Comparison of ENCODE assay signal across 8 mouse cellular contexts in genomic region chr2:165367868-165368439, GRCm38 (mm10). TPM values are rescaled to one million over a fixed set of nuclear protein-coding genes. Genes with fewer than 3 reads are reported as not detected.
DNase-seq lines count a peak whose midpoint lies in the region; ATAC-seq and TF ChIP-seq lines count a peak whose summit lies in the region.

No protein-coding gene starts in this region.

- H3K9ac ChIP-seq in kidney, embryonic 16.5 days (replicated peaks; ENCODE audit: low read length), result peak overlapping the region; percentile 42; the same call in 1 of the 2 replicates

- H3K27me3 ChIP-seq in kidney, embryonic 16.5 days (ENCODE audit: insufficient read depth, low read length), result no peaks in the 10 kb centered on the region
- H3K27me3 ChIP-seq in kidney, adult 2 months (replicated peaks; ENCODE audit: control insufficient read depth, insufficient read depth, low read length), result 0 out of 2 replicates have a peak, but pooled peaks cover 2% of the 10 kb centered on the region
- peaks cover 53% of the 10 kb centered on the region for H3K27me3 ChIP-seq in embryonic facial prominence, embryonic 10.5 days (replicated peaks; ENCODE audit: low read depth, poor library complexity, severe bottlenecking)
- peaks cover 33% of the 10 kb centered on the region for H3K27me3 ChIP-seq in midbrain, embryonic 10.5 days (ENCODE audit: low read depth, poor library complexity, severe bottlenecking)

- H3K4me1 ChIP-seq in kidney, embryonic 16.5 days (ENCODE audit: insufficient read depth, low read length), result peaks cover 19% of the 10 kb centered on the region
- H3K4me1 ChIP-seq in kidney, adult 2 months (ENCODE audit: control insufficient read depth, insufficient read depth, low read length), result no peaks in the 10 kb centered on the region
- peaks cover 36% of the 10 kb centered on the region for H3K4me1 ChIP-seq in embryonic facial prominence, embryonic 10.5 days
- peaks cover 50% of the 10 kb centered on the region for H3K4me1 ChIP-seq in midbrain, embryonic 10.5 days

- 2% methylated on average over 13 of the region's 13 CpGs for WGBS in kidney, embryonic 16.5 days
- WGBS in kidney, adult 2 months, result 3% methylated on average over 13 of the region's 13 CpGs
- 2% methylated on average over 13 of the region's 13 CpGs for WGBS in embryonic facial prominence, embryonic 10.5 days
- 1% methylated on average over 13 of the region's 13 CpGs for WGBS in midbrain, embryonic 10.5 days

- H3K27ac ChIP-seq in kidney, embryonic 16.5 days (ENCODE audit: low read length), result peak overlapping the region; percentile 59
- H3K27ac ChIP-seq in kidney, adult 2 months (ENCODE audit: insufficient read depth, low read depth, low read length), result no peak overlapping the region
- H3K27ac ChIP-seq in embryonic facial prominence, embryonic 10.5 days (replicated peaks), result peak overlapping the region; percentile 86
- H3K27ac ChIP-seq in midbrain, embryonic 10.5 days (replicated peaks), result peak overlapping the region; percentile 95

- no peak for TF ChIP-seq CTCF in kidney, adult 2 months (conservative IDR thresholded peaks at IDR 0.05; ENCODE audit: insufficient read depth, insufficient read length, low read depth, low read length)

- H3K36me3 ChIP-seq in kidney, embryonic 16.5 days (ENCODE audit: insufficient read depth, low read length), result no peaks in the 10 kb centered on the region
- no peaks in the 10 kb centered on the region for H3K36me3 ChIP-seq in kidney, adult 2 months (ENCODE audit: control insufficient read depth, insufficient read depth, low read length)
- no peaks in the 10 kb centered on the region for H3K36me3 ChIP-seq in embryonic facial prominence, embryonic 10.5 days (replicated peaks)
- no peaks in the 10 kb centered on the region for H3K36me3 ChIP-seq in midbrain, embryonic 10.5 days

- H3K4me3 ChIP-seq in kidney, embryonic 16.5 days (ENCODE audit: low read length), result peak overlapping the region; percentile 40
- no peak overlapping the region for H3K4me3 ChIP-seq in kidney, adult 2 months (ENCODE audit: insufficient read depth, low read depth, low read length)
- peak overlapping the region; percentile 63 for H3K4me3 ChIP-seq in embryonic facial prominence, embryonic 10.5 days
- peak overlapping the region; percentile 67 for H3K4me3 ChIP-seq in midbrain, embryonic 10.5 days

- DNase-seq in kidney, adult 2 months, result no peak
- peak; percentile 59 for DNase-seq in embryonic facial prominence, embryonic 10.5 days (ENCODE audit: low spot score)
- DNase-seq in induced T-regulatory cell, adult 2 months (ENCODE audit: low read depth), result peak; percentile 37
- peak; percentile 59 for DNase-seq in midbrain, embryonic 10.5 days (ENCODE audit: low spot score)
- no peak for DNase-seq in cerebellum, adult 9-10 months
- no peak for DNase-seq in cerebellum, postnatal 14 days

- no peaks in the 10 kb centered on the region for H3K9me3 ChIP-seq in kidney, embryonic 16.5 days (ENCODE audit: low read length)
- H3K9me3 ChIP-seq in embryonic facial prominence, embryonic 10.5 days, result no peaks in the 10 kb centered on the region
- no peaks in the 10 kb centered on the region for H3K9me3 ChIP-seq in midbrain, embryonic 10.5 days (replicated peaks)

- 0 out of 2 replicates have a peak, but pooled peaks have one; percentile 28 for ATAC-seq in kidney, embryonic 16.5 days (ENCODE audit: low FRiP score, low TSS enrichment)
- no peak for ATAC-seq in megakaryocyte progenitor cell, adult 5-6 weeks (replicated peaks; ENCODE audit: poor library complexity)

- H3K4me2 ChIP-seq in kidney, embryonic 16.5 days (replicated peaks; ENCODE audit: low read depth, low read length), result peak overlapping the region; percentile 58

- TF ChIP-seq POLR2A in kidney, adult 2 months (IDR thresholded peaks at IDR 0.05; ENCODE audit: low read depth, low read length), result no peak

RNA-seq across cellular contexts. Expression of gene Zfp663, which starts 0.6 kb away (rescaled TPM):
- 1.1 and 1.3 TPM in 2 replicates for polyA plus RNA-seq in kidney, embryonic 16.5 days (2015; fragmentation: Nextera tagmentation; extraction: Ambion mirVana)
- polyA plus RNA-seq in kidney, adult 2 months (2012; rRNA removed), result not detected in 2 replicates
- 3.0 and 3.2 TPM in 2 replicates for polyA plus RNA-seq in embryonic facial prominence, embryonic 10.5 days (2016; fragmentation: Nextera tagmentation; extraction: Ambion mirVana)
- polyA plus RNA-seq in midbrain, embryonic 10.5 days (2016; fragmentation: Nextera tagmentation; extraction: Ambion mirVana), result 6.0 and 7.2 TPM in 2 replicates
- not detected in 2 replicates for total RNA-seq in megakaryocyte progenitor cell, adult 5-6 weeks (2015)
- not detected in 2 replicates for total RNA-seq in megakaryocyte progenitor cell, adult 5-6 weeks (2017)

RNA-seq across cellular contexts. Expression of gene Zfp334, which starts 20.1 kb away (rescaled TPM):
- polyA plus RNA-seq in kidney, embryonic 16.5 days (2015; fragmentation: Nextera tagmentation; extraction: Ambion mirVana), result 8.7 and 8.9 TPM in 2 replicates
- polyA plus RNA-seq in kidney, adult 2 months (2012; rRNA removed), result 1.1 and 1.2 TPM in 2 replicates
- 20.8 and 21.6 TPM in 2 replicates for polyA plus RNA-seq in embryonic facial prominence, embryonic 10.5 days (2016; fragmentation: Nextera tagmentation; extraction: Ambion mirVana)
- 19.9 and 23.1 TPM in 2 replicates for polyA plus RNA-seq in midbrain, embryonic 10.5 days (2016; fragmentation: Nextera tagmentation; extraction: Ambion mirVana)
- total RNA-seq in megakaryocyte progenitor cell, adult 5-6 weeks (2015), result not detected in 2 replicates
- total RNA-seq in megakaryocyte progenitor cell, adult 5-6 weeks (2017), result not detected in 2 replicates

RNA-seq across cellular contexts. Expression of gene Ocstamp, which starts 32.3 kb away (rescaled TPM):
- not detected in 2 replicates for polyA plus RNA-seq in kidney, embryonic 16.5 days (2015; fragmentation: Nextera tagmentation; extraction: Ambion mirVana)
- 0.09 and 0.11 TPM in 2 replicates for polyA plus RNA-seq in kidney, adult 2 months (2012; rRNA removed)
- 0.06 and 0.18 TPM in 2 replicates for polyA plus RNA-seq in embryonic facial prominence, embryonic 10.5 days (2016; fragmentation: Nextera tagmentation; extraction: Ambion mirVana)
- polyA plus RNA-seq in midbrain, embryonic 10.5 days (2016; fragmentation: Nextera tagmentation; extraction: Ambion mirVana), result 0.06 and 0.07 TPM in 2 replicates
- total RNA-seq in megakaryocyte progenitor cell, adult 5-6 weeks (2015), result not detected in 2 replicates
- total RNA-seq in megakaryocyte progenitor cell, adult 5-6 weeks (2017), result not detected in 2 replicates

RNA-seq across cellular contexts. Expression of gene Elmo2, which starts 41.7 kb away (rescaled TPM):
- polyA plus RNA-seq in kidney, embryonic 16.5 days (2015; fragmentation: Nextera tagmentation; extraction: Ambion mirVana), result 88.4 and 93.7 TPM in 2 replicates
- 56.3 and 59.9 TPM in 2 replicates for polyA plus RNA-seq in kidney, adult 2 months (2012; rRNA removed)
- polyA plus RNA-seq in embryonic facial prominence, embryonic 10.5 days (2016; fragmentation: Nextera tagmentation; extraction: Ambion mirVana), result 91.0 and 93.5 TPM in 2 replicates
- polyA plus RNA-seq in midbrain, embryonic 10.5 days (2016; fragmentation: Nextera tagmentation; extraction: Ambion mirVana), result 81.7 and 90.0 TPM in 2 replicates
- 45.9 and 49.3 TPM in 2 replicates for total RNA-seq in megakaryocyte progenitor cell, adult 5-6 weeks (2015)
- total RNA-seq in megakaryocyte progenitor cell, adult 5-6 weeks (2017), result 30.6 and 32.2 TPM in 2 replicates

Comparison
In these comparisons a context has a peak if more than half of its experiments do, and no peak if none do; other contexts are left out.
1. DNase-seq: peak in embryonic facial prominence, embryonic 10.5 days (single experiment), induced T-regulatory cell, adult 2 months (single experiment) and midbrain, embryonic 10.5 days (single experiment); none in kidney, adult 2 months (single experiment), cerebellum, adult 9-10 months (single experiment) and cerebellum, postnatal 14 days (0 of 2).